Mouse (Mus musculus) midbrain, embryonic 16.5 days (tissue): Measurements from ENCODE around the gene Slc17a1. TPM values are rescaled to one million over a fixed set of nuclear protein-coding genes. Genes with fewer than 3 reads are reported as not detected.
A peak's percentile ranks its signal among the peaks of the same experiment; 100 is the strongest.

ENCODE experiments used
- ATAC-seq: fragments of 200-750 bp; cut with Nextera tagmentation; 2 replicates; pipeline ENCODE4 v1.8.0; 2017; ENCODE audit warnings: moderate TSS enrichment
- H3K27ac ChIP-seq: fragments of 300-500 bp; sonication (generic); 2 replicates; pipeline ENCODE4 v1.5.1; 2014; ENCODE audit warnings: mild to moderate bottlenecking, low read length, mixed read lengths
- H3K27me3 ChIP-seq: fragments of 300-500 bp; sonication (generic); 2 replicates; pipeline ENCODE4 v1.6.1; 2014; ENCODE audit warnings: low read depth, low read length, mixed read lengths; ENCODE audit not compliant: control insufficient read depth, insufficient read depth
- H3K36me3 ChIP-seq: fragments of 300-500 bp; sonication (generic); 2 replicates; pipeline ENCODE4 v1.6.1; 2014; ENCODE audit warnings: mild to moderate bottlenecking, low read length, moderate library complexity, mixed read lengths; ENCODE audit not compliant: control insufficient read depth, insufficient read depth
- H3K4me1 ChIP-seq: fragments of 300-500 bp; sonication (generic); 2 replicates; pipeline ENCODE4 v1.6.1; 2014; ENCODE audit warnings: mild to moderate bottlenecking, low read length, mixed read lengths; ENCODE audit not compliant: control insufficient read depth, insufficient read depth
- H3K4me2 ChIP-seq: fragments of 300-500 bp; sonication (generic); 2 replicates; pipeline ENCODE4 v1.6.1; 2014; ENCODE audit warnings: mild to moderate bottlenecking, low read length, mixed read lengths
- H3K4me3 ChIP-seq: fragments of 300-500 bp; sonication (generic); 2 replicates; pipeline ENCODE4 v1.5.1; 2014; ENCODE audit warnings: low read depth, mild to moderate bottlenecking, low read length, moderate library complexity, mixed read lengths
- H3K9ac ChIP-seq: fragments of 300-500 bp; sonication (generic); 2 replicates; pipeline ENCODE4 v1.6.1; 2014; ENCODE audit warnings: low read depth, low read length, mixed read lengths
- H3K9me3 ChIP-seq: fragments of 300-500 bp; sonication (generic); replicated peaks from 2 replicates; pipeline ENCODE4 v1.6.1; 2014; ENCODE audit warnings: mild to moderate bottlenecking, low read length, mixed read lengths; ENCODE audit not compliant: control insufficient read depth, poor library complexity, severe bottlenecking
- WGBS: fragments of 180-500 bp; shearing (Covaris S2); extraction: QIAGEN DNeasy Blood & Tissue Kit; methylation state at CpG from one replicate; pipeline ENCODE4 v1.1.7; 2014; 5-methylcytosine and 5-hydroxymethylcytosine counted together
- polyA plus RNA-seq: library from polyadenylated mRNA; unstranded; fragments of >200 nt; fragmentation: Nextera tagmentation; extraction: Ambion mirVana; gene quantifications from 2 replicates; pipeline ENCODE4 v1.2.1, GENCODE M21; 2015

Gene Slc17a1
- polyA plus RNA-seq, 1 experiment from 2014 or later, result not detected

DNA sequence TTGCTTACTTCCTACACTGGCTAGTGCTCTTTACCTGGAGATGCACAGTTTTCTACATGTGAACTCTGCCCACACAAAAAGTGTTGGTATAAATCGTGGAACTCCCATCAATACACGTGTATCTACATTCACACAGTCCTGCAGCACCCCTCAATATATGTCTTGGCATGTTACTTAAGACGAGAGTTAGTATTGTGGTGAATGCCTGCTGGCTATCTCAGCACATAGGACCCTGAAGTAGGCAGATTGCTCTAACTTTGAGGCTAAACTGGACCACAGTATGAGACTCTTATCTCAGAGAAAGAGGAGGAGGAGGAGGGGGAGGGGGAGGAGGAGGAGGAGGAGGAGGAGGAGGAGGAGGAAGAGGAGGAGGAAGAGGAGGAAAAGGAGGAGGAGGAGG is 11.6 kb downstream of the Slc17a1 start:
- H3K36me3 ChIP-seq, result no peaks in the 10 kb centered on the region
- H3K9ac ChIP-seq, result no peak overlapping the region
- no peaks in the 10 kb centered on the region for H3K9me3 ChIP-seq
- no peaks in the 10 kb centered on the region for H3K4me1 ChIP-seq
- 86% methylated on average over 3 of the region's 3 CpGs for WGBS
- no peak for ATAC-seq
- no peak overlapping the region for H3K27ac ChIP-seq
- no peak overlapping the region for H3K4me2 ChIP-seq
- no peak overlapping the region for H3K4me3 ChIP-seq
- H3K27me3 ChIP-seq, result no peaks in the 10 kb centered on the region

DNA sequence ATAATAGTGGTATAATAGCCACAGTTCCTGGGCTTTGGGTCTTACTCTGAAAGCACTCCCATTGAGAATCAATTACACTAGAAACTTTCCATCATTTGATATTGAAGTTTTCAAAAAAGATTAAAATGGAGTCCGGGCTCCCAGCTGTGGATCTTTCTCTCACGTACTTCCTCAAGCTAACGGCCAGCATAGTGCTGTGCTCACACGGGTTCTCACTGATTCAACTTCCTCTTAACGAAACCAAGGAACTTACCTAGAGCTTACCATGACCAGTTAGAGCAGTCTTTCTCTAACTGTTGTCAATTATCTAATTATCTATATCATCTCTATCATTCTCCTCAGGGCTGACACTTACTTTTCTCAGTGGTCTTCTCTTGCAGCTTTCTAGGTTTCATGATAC is 12.1 kb downstream of the Slc17a1 start:
- H3K36me3 ChIP-seq, result no peaks in the 10 kb centered on the region
- no peaks in the 10 kb centered on the region for H3K9me3 ChIP-seq
- ATAC-seq, result no peak
- no peak overlapping the region for H3K9ac ChIP-seq
- H3K4me1 ChIP-seq, result no peaks in the 10 kb centered on the region
- no peak overlapping the region for H3K27ac ChIP-seq
- no peaks in the 10 kb centered on the region for H3K27me3 ChIP-seq
- WGBS, result 83% methylated on average over 5 of the region's 5 CpGs
- no peak overlapping the region for H3K4me2 ChIP-seq
- H3K4me3 ChIP-seq, result no peak overlapping the region

- ATAC-seq, result no peak
- WGBS, result 29% methylated on average over 2 of the region's 2 CpGs
- Histone ChIP-seq H3K27me3 (no peaks in the 10 kb centered on the region), H3K4me2 (no peak overlapping the region), H3K36me3 (no peaks in the 10 kb centered on the region), H3K9me3 (no peaks in the 10 kb centered on the region), H3K4me1 (no peaks in the 10 kb centered on the region), H3K9ac (no peak overlapping the region), H3K4me3 (no peak overlapping the region), H3K27ac (no peak overlapping the region)
Observed at GRCm38 (mm10) chr13:23885540-23885939, 18.0 kb downstream of the Slc17a1 start.

DNA sequence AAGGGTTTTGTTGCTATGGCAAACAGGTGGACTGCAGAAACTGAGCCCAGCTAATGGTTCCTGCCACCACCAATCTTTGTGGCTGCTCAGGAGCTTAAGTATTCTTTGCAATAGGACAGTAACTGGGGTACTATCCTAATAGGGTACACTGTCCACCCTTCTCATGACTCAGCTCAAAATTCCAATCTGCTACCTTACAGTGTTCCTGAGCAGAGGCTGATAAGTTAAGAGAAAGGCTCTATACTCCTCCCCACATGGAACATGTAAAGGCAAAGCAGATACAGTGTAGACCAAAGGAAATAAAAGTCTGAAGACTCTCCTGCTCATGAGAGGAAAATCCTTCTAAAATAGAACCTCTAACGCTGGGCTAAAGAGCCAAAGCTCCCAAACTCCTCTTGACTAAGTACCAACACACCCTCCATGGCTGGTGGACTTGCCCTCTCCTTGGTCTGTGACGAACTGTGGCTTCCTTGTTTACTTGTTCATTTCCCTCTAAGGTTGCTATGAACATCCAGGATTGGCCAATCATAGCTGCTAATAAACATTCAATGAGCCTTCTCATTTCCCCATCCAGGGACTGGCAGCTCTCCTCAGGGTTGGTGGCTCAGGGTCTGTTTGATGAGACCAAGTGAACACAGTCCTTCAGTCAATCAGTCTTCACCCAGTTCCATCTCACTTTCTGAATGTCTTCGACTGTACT is 19.6 kb downstream of the Slc17a1 start:
- no peak overlapping the region for H3K4me3 ChIP-seq
- no peak for ATAC-seq
- WGBS, result 87% methylated on average over 3 of the region's 3 CpGs
- no peaks in the 10 kb centered on the region for H3K27me3 ChIP-seq
- no peak overlapping the region for H3K27ac ChIP-seq
- H3K9ac ChIP-seq, result no peak overlapping the region
- H3K4me2 ChIP-seq, result no peak overlapping the region
- H3K36me3 ChIP-seq, result no peaks in the 10 kb centered on the region
- H3K9me3 ChIP-seq, result no peaks in the 10 kb centered on the region
- H3K4me1 ChIP-seq, result no peaks in the 10 kb centered on the region

GRCm38 (mm10) chr13:23889011-23889605 is 21.6 kb downstream of the Slc17a1 start:
- H3K27me3 ChIP-seq, result no peaks in the 10 kb centered on the region
- H3K4me1 ChIP-seq, result 0 out of 2 replicates have a peak, but pooled peaks cover 2% of the 10 kb centered on the region
- no peaks in the 10 kb centered on the region for H3K9me3 ChIP-seq
- no peaks in the 10 kb centered on the region for H3K36me3 ChIP-seq
- no peak overlapping the region for H3K4me2 ChIP-seq
- 82% methylated on average over 6 of the region's 6 CpGs for WGBS
- no peak for ATAC-seq
- no peak overlapping the region for H3K27ac ChIP-seq
- no peak overlapping the region for H3K4me3 ChIP-seq
- H3K9ac ChIP-seq, result no peak overlapping the region

DNA sequence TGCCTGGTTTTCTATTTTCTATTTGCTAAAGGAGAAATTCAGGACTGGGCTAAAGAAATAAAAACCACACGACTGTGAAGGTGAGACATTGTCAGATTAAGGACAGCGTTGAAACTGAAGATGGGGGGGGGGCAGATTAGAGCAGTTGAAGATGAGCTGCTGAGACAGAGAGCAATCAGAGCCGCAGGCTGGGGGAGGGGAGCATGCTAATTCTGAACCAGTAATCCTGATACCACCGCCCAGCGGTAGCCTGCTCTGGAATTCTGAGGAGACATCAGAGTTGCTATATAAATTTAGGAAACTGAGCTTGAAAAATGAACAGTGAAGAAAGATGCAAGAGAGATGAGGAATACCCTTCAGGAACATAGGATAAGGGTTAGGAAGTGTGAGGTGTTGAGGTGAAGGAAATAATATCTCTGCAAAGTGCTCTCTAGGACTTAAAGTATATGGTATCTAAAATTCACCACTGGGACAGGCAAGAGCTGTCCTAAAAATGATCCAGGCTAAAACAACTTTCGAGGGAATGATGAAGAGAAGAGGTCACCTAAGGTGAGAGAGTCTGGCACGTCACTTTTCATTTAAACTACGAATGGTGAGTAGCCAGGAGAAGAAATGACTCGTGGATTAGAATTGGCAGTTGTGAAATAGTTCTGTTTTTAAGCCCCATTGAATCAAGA is 25.2 kb downstream of the Slc17a1 start:
- H3K27me3 ChIP-seq, result no peaks in the 10 kb centered on the region
- no peak for ATAC-seq

GRCm38 (mm10) chr13:23893269-23893593 is 25.7 kb downstream of the Slc17a1 start:
- Histone ChIP-seq H3K36me3 (no peaks in the 10 kb centered on the region), H3K27me3 (no peaks in the 10 kb centered on the region), H3K4me3 (no peak overlapping the region), H3K9ac (no peak overlapping the region), H3K4me1 (0 out of 2 replicates have a peak, but pooled peaks cover 2% of the 10 kb centered on the region), H3K27ac (no peak overlapping the region), H3K4me2 (no peak overlapping the region), H3K9me3 (no peaks in the 10 kb centered on the region)
- peak; percentile 58 for ATAC-seq
- whole genome bisulfite sequencing, result 6% methylated on average over 4 of the region's 4 CpGs

More for the DNA sequence above, 25.2 kb downstream of the Slc17a1 start:
- 7% methylated on average over 9 of the region's 9 CpGs for WGBS
- Histone ChIP-seq H3K4me3 (no peak overlapping the region), H3K27ac (no peak overlapping the region), H3K9me3 (no peaks in the 10 kb centered on the region), H3K36me3 (no peaks in the 10 kb centered on the region), H3K4me2 (no peak overlapping the region), H3K4me1 (0 out of 2 replicates have a peak, but pooled peaks cover 2% of the 10 kb centered on the region), H3K9ac (no peak overlapping the region)

DNA sequence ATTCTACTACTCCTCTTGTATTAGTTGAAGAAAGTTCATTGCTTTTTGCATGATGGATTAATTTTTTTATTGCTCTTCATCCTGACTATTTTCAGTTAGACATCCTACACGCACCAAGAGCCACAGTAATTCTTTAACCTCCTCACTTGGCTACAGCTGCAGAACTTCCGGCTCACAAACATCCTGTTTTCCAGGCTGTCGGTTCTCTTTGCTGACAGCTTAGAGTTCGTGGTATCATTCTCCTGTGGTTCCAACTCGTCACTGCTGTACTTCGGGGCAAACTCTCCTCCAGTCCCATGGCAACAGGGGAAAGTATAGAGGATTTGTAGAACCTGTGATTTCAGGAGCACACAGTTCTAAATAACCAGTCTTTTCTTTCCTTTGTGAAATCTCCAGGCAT is 30.7 kb downstream of the Slc17a1 start:
- H3K9ac ChIP-seq, result no peak overlapping the region
- no peaks in the 10 kb centered on the region for H3K4me1 ChIP-seq
- H3K4me3 ChIP-seq, result no peak overlapping the region
- no peak overlapping the region for H3K4me2 ChIP-seq
- 39% methylated on average over 6 of the region's 6 CpGs for WGBS
- no peaks in the 10 kb centered on the region for H3K9me3 ChIP-seq
- no peak for ATAC-seq
- no peaks in the 10 kb centered on the region for H3K27me3 ChIP-seq
- no peak overlapping the region for H3K27ac ChIP-seq
- no peaks in the 10 kb centered on the region for H3K36me3 ChIP-seq

DNA sequence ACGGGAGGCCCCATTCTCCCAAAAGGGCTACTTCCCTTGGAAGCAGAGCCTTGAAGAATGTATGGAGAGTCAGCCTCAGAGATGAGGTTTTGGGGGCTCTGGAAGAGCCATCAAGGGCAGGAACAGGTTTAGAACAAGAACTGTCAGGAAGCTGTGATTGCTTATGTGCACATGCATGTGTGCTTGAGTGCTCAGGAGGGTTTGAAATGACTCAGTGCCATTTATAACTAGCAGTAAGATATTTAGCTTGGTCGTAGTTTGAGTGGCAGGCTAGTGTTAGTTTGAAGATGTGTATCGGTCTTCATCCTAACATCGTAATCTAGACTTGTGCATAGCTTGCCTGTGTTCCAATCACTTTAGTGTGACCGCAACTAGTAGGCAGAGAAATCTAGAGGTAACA is 39.4 kb downstream of the Slc17a1 start:
- 94% methylated on average over 5 of the region's 5 CpGs for WGBS
- no peak for ATAC-seq
- no peaks in the 10 kb centered on the region for H3K9me3 ChIP-seq

More for the DNA sequence above, 39.4 kb downstream of the Slc17a1 start:
- no peak overlapping the region for H3K9ac ChIP-seq
- no peak overlapping the region for H3K4me2 ChIP-seq
- no peaks in the 10 kb centered on the region for H3K36me3 ChIP-seq
- no peak overlapping the region for H3K27ac ChIP-seq
- H3K27me3 ChIP-seq, result no peaks in the 10 kb centered on the region
- H3K4me3 ChIP-seq, result no peak overlapping the region
- no peaks in the 10 kb centered on the region for H3K4me1 ChIP-seq
